Mouse (Mus musculus) heart, embryonic 16.5 days (tissue): ENCODE measurements at regions not wholly inside any gene's neighbourhood (a gene's known extent, or its start where the extent isn't known, plus 50 kb on each side); places are given as distances from the start of the nearest gene placed in this dataset.
A peak's percentile ranks its signal among the peaks of the same experiment; 100 is the strongest.

Experiments used
- ATAC-seq: fragments of 200-750 bp; cut with Nextera tagmentation; replicated peaks from 2 replicates; pipeline ENCODE4 v1.8.0; 2017; ENCODE audit warnings: moderate number of reproducible peaks; ENCODE audit not compliant: insufficient read depth, low FRiP score; ENCODE audit errors: extremely low read depth
- H3K27ac ChIP-seq: fragments of 300-500 bp; sonication (generic); 2 replicates; pipeline ENCODE4 v1.5.1; 2014; ENCODE audit warnings: mild to moderate bottlenecking, low read length, control low read depth, moderate library complexity
- H3K27me3 ChIP-seq: fragments of 300-500 bp; sonication (generic); 2 replicates; pipeline ENCODE4 v1.6.1; 2014; ENCODE audit warnings: low read length, mixed read lengths; ENCODE audit not compliant: control insufficient read depth, insufficient read depth
- H3K36me3 ChIP-seq: fragments of 300-500 bp; sonication (generic); 2 replicates; pipeline ENCODE4 v1.6.1; 2014; ENCODE audit not compliant: control insufficient read depth, insufficient read depth
- H3K4me1 ChIP-seq: fragments of 300-500 bp; sonication (generic); 2 replicates; pipeline ENCODE4 v1.6.1; 2014; ENCODE audit warnings: low read length, mixed read lengths; ENCODE audit not compliant: control insufficient read depth, insufficient read depth
- H3K4me2 ChIP-seq: fragments of 300-500 bp; sonication (generic); 2 replicates; pipeline ENCODE4 v1.6.1; 2014; ENCODE audit warnings: low read depth, mild to moderate bottlenecking, control low read depth, low read length
- H3K4me3 ChIP-seq: fragments of 300-500 bp; sonication (generic); 2 replicates; pipeline ENCODE4 v1.5.1; 2014; ENCODE audit warnings: mild to moderate bottlenecking, control low read depth, low read length
- H3K9ac ChIP-seq: fragments of 300-500 bp; sonication (generic); 2 replicates; pipeline ENCODE4 v1.6.1; 2014; ENCODE audit warnings: low read length, control low read depth
- H3K9me3 ChIP-seq: fragments of 300-500 bp; sonication (generic); replicated peaks from 2 replicates; pipeline ENCODE4 v1.6.1; 2016; ENCODE audit warnings: low read length; ENCODE audit not compliant: control insufficient read depth
- WGBS: fragments of 180-500 bp; shearing (Covaris S2); extraction: QIAGEN DNeasy Blood & Tissue Kit; methylation state at CpG from one replicate; pipeline ENCODE4 v1.1.7; 2014; 5-methylcytosine and 5-hydroxymethylcytosine counted together

- 96% methylated on average over 1 of the region's 1 CpGs for WGBS
- no peaks in the 10 kb centered on the region for H3K9me3 ChIP-seq
Observed at GRCm38 (mm10) chr5:52057261-52057660, 133.1 kb downstream of the Dhx15 start.

DNA sequence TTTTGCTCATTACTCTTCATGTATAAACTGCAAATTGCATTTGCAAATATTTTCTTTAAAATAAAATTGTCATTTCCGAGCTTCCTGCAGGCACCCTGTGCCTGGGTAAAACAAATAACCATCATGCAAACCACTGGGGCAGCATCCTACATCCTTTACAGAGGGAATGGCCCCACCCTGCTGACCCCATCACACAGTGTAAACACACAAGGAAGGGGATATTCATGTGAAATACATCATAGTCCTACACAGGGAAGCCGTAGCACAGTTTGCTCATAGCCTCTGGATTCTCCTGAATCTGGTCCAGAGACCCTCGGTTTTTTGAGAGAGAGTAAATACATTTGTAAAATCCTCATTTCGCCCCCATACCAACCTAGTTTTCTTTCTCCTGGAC is 138.2 kb downstream of the Dhx15 start:
- 71% methylated on average over 4 of the region's 4 CpGs for WGBS
- no peaks in the 10 kb centered on the region for H3K36me3 ChIP-seq
- H3K4me3 ChIP-seq, result no peak overlapping the region
- H3K27me3 ChIP-seq, result no peaks in the 10 kb centered on the region
- ATAC-seq, result no peak
- peaks cover 15% of the 10 kb centered on the region for H3K4me1 ChIP-seq
- H3K4me2 ChIP-seq, result peak overlapping the region; percentile 10
- H3K9me3 ChIP-seq, result no peaks in the 10 kb centered on the region
- peak overlapping the region; percentile 44; the same call in 1 of the 2 replicates for H3K9ac ChIP-seq
- peak overlapping the region; percentile 91 for H3K27ac ChIP-seq

More at GRCm38 (mm10) chr5:52057261-52057660, 133.1 kb downstream of the Dhx15 start:
- Histone ChIP-seq H3K36me3 (no peaks in the 10 kb centered on the region), H3K4me3 (no peak overlapping the region), H3K4me1 (peaks cover 5% of the 10 kb centered on the region), H3K4me2 (no peak overlapping the region), H3K9ac (no peak overlapping the region), H3K27me3 (no peaks in the 10 kb centered on the region), H3K27ac (no peak overlapping the region)
- no peak for ATAC-seq

DNA sequence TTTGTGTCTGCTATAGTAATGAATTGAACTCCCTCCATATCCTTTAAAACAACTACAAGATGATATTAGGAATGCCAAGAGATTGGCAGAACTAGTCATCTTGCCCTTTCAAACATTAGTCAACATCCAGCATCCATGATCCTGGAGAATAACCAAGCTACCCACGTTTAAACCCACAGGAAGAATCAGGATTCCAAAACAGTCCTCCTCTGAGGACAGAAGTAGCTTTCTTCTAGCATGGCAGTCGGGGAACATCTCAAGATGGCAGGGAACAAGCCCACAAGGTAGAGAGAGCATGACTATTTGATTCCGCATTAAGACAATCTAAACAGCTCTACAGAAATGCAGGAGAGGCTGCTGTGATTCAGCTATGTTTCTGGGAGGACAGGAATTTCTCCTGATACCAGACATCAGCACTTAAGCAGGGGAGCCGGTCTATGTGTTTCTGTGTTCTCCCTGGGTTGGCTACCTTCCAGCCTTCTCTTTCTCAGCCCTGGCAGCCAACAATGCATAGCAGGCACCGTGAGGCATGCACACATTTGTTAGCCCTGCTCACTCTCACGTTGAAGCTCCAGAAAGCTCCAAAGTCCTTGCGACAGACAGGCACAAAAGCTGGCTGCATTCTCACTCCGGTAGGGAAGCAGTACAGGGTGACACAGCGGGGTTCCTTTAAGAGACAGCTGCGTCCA is 138.8 kb downstream of the Dhx15 start:
- Histone ChIP-seq H3K4me3 (no peak overlapping the region), H3K9ac (no peak overlapping the region), H3K36me3 (no peaks in the 10 kb centered on the region), H3K27ac (peak overlapping the region; percentile 91), H3K9me3 (no peaks in the 10 kb centered on the region), H3K4me2 (peak overlapping the region; percentile 11), H3K27me3 (no peaks in the 10 kb centered on the region), H3K4me1 (peaks cover 21% of the 10 kb centered on the region)
- ATAC-seq, result peak; percentile 96
- WGBS, result 24% methylated on average over 10 of the region's 10 CpGs

DNA sequence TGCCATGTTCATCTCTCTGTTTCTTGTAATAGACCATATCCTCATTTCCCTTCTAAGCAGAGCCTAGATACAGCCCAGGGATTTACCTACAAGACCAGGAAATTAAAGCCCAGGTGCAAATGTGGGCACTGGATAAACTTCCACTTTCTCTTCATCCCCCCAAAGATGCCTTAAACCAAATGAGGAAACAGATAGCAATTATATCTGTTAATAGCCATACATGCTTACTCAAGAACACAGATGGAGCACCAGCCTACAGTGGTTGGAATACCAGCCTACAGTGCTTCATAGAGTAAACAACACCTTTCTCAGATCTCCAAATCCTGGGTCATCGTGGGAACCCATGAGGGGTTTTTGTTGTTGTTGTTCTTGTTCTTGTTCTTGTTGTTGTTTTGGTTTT is 141.5 kb downstream of the Dhx15 start:
- H3K9ac ChIP-seq, result no peak overlapping the region
- no peaks in the 10 kb centered on the region for H3K36me3 ChIP-seq
- no peaks in the 10 kb centered on the region for H3K27me3 ChIP-seq
- 92% methylated on average over 1 of the region's 1 CpGs for WGBS
- no peak overlapping the region for H3K27ac ChIP-seq
- no peaks in the 10 kb centered on the region for H3K9me3 ChIP-seq
- no peak overlapping the region for H3K4me2 ChIP-seq
- H3K4me3 ChIP-seq, result no peak overlapping the region
- peaks cover 24% of the 10 kb centered on the region for H3K4me1 ChIP-seq
- no peak for ATAC-seq

GRCm38 (mm10) chr5:52046704-52047103 is 143.6 kb downstream of the Dhx15 start:
- Histone ChIP-seq H3K4me3 (no peak overlapping the region), H3K27me3 (no peaks in the 10 kb centered on the region), H3K36me3 (no peaks in the 10 kb centered on the region), H3K4me2 (no peak overlapping the region), H3K9ac (no peak overlapping the region), H3K4me1 (peaks cover 18% of the 10 kb centered on the region), H3K9me3 (no peaks in the 10 kb centered on the region), H3K27ac (no peak overlapping the region)
- WGBS, result 25% methylated on average over 3 of the region's 3 CpGs
- no peak for ATAC-seq

GRCm38 (mm10) chr5:52044101-52044500 is 146.2 kb downstream of the Dhx15 start:
- no peak for ATAC-seq
- 45% methylated on average over 3 of the region's 3 CpGs for WGBS
- Histone ChIP-seq H3K4me3 (no peak overlapping the region), H3K4me2 (no peak overlapping the region), H3K36me3 (no peaks in the 10 kb centered on the region), H3K27ac (no peak overlapping the region), H3K27me3 (no peaks in the 10 kb centered on the region), H3K9me3 (no peaks in the 10 kb centered on the region), H3K4me1 (peaks cover 29% of the 10 kb centered on the region), H3K9ac (no peak overlapping the region)

- H3K27ac ChIP-seq, result peak overlapping the region; percentile 91
Observed at GRCm38 (mm10) chr5:52041447-52041846, 148.9 kb downstream of the Dhx15 start.

DNA sequence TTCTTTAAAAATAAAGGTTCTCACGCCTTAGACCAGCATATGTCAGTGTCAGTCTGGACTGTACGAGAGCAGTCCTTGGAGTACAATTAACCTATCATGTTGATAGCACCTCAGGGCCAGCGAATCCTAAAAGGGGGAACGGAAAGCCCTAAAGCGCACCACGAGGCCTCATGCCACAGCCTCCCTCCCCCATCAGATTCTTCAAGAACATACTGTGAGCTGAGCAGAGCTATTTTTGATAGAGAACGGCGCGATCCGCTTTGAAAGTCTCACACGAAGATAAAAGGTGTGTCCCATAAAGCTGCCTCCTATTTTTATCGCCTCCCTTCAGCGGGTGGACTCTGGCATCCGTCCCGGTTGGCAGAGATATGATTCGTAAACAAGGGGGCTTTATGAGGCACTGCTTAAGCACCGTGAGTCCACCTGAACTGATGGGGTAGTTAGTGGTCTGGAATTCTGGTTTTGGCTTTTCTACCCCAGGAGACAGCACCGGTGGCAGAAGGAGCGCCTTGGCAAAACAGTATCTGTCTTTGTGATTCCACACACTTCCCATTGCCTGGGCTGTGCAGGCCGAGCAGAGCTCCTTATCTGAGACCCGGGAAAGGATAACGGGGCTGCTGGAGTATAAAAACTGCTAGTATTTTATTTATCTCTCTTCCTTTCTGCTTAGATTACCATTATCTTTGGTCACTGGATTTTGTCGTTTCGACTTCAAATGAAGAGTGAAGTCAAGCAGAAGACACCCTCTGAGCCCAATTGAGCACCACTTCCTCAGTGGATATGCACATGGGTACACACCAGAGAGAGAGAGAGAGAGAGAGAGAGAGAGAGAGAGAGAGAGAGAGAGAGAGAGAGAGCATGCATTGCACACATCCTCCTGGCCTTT is 149.6 kb downstream of the Dhx15 start:
- no peaks in the 10 kb centered on the region for H3K27me3 ChIP-seq
- WGBS, result 22% methylated on average over 24 of the region's 24 CpGs
- peak overlapping the region; percentile 91 for H3K27ac ChIP-seq
- peaks cover 22% of the 10 kb centered on the region for H3K4me1 ChIP-seq
- ATAC-seq, result peak; percentile 89
- no peaks in the 10 kb centered on the region for H3K36me3 ChIP-seq
- H3K9ac ChIP-seq, result peak overlapping the region; percentile 8
- H3K9me3 ChIP-seq, result no peaks in the 10 kb centered on the region
- peak overlapping the region; percentile 9 for H3K4me3 ChIP-seq
- H3K4me2 ChIP-seq, result peak overlapping the region; percentile 43

More at GRCm38 (mm10) chr5:52041447-52041846, 148.9 kb downstream of the Dhx15 start:
- no peaks in the 10 kb centered on the region for H3K36me3 ChIP-seq
- no peak overlapping the region for H3K4me3 ChIP-seq
- no peaks in the 10 kb centered on the region for H3K9me3 ChIP-seq
- ATAC-seq, result no peak
- peaks cover 23% of the 10 kb centered on the region for H3K4me1 ChIP-seq
- no peak overlapping the region for H3K4me2 ChIP-seq
- no peaks in the 10 kb centered on the region for H3K27me3 ChIP-seq
- H3K9ac ChIP-seq, result no peak overlapping the region
- WGBS, result 77% methylated on average over 3 of the region's 3 CpGs

- no peak overlapping the region for H3K4me2 ChIP-seq
- no peak for ATAC-seq
- H3K27me3 ChIP-seq, result no peaks in the 10 kb centered on the region
- no peak overlapping the region for H3K27ac ChIP-seq
- H3K9ac ChIP-seq, result no peak overlapping the region
- no peaks in the 10 kb centered on the region for H3K9me3 ChIP-seq
- no peaks in the 10 kb centered on the region for H3K36me3 ChIP-seq
- no peak overlapping the region for H3K4me3 ChIP-seq
- 71% methylated on average over 6 of the region's 6 CpGs for WGBS
- peaks cover 7% of the 10 kb centered on the region for H3K4me1 ChIP-seq
Observed at GRCm38 (mm10) chr5:52035339-52035738, 155.0 kb downstream of the Dhx15 start.
